Mouse (Mus musculus): ENCODE data around the gene Rnf34. TPM values are rescaled to one million over a fixed set of nuclear protein-coding genes. Genes with fewer than 3 reads are reported as not detected.

Rnf34 gene
- polyA plus RNA-seq, 1 experiment from 2014 or later = 35.8 TPM

- no peak for DNase-seq (ENCODE audit: low spot score)
Observed at GRCm38 (mm10) chr5:122872626-122873025, 22.8 kb downstream of the Rnf34 start.

DNA sequence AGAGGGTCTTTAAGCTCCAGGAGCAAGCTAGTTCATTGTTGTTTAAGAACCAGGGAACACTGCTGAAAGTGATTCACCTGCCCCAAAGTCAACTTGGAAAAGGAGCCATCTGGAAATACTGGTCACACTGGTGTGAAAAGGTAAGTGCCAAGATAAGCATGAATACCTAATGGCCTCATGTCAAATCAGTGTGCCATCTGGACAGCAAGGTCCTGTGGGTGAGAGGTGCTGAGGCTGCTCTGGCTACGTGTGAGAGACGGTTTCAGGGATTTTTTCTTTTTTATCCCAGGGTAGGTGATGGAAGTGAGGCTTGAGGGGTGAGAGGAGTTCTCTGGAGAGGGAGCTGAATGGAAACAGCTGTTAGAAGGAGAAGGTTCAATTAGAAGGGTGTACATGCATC, 23.7 kb downstream of the Rnf34 start:
- no peak for DNase-seq (ENCODE audit: low spot score)

DNA sequence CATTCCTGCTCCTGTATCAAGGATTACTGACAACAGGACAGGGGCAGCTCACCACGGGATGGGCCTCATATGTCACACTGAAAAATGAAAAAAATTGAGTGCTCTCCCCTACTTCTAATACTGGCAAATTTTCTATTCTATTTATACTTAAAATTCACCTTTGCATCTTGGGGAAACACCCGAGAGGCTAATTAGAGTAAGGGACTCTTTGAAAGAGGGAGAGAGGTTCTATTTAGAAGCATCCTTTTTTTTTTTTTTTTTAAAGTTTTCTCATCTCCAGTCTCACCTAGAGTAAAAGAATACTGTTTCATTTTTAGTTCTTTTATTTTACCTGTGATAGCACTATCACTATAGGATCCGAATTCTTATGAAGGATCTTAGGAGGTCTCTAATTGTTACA, 24.5 kb downstream of the Rnf34 start:
- DNase-seq (ENCODE audit: low spot score) = no peak

DNA sequence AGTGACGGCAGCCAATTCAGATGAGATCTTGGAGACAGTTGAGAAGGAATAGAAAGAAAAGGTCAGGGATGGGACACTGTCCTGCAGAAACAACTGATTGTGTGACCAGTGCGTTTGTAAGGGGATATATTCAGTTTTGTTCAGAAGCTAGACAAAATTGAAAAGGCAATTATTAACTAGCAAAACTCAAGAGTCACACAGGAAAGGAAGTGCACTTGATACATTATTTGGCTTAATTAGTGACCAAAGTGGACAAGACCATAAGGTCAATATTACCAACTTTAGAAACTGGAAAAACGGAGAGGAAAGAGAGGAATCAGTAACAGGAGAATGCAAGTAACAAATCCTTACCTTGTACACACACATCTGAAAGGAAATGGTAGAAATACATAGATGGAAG, 26.8 kb downstream of the Rnf34 start:
- no peak for DNase-seq (ENCODE audit: low spot score)

- DNase-seq (ENCODE audit: low spot score) = no peak
Observed at GRCm38 (mm10) chr5:122880241-122880980, 30.6 kb downstream of the Rnf34 start.

GRCm38 (mm10) chr5:122881313-122881712, 31.5 kb downstream of the Rnf34 start:
- DNase-seq (ENCODE audit: low spot score) = peak; percentile 61

- DNase-seq (ENCODE audit: low spot score) = no peak
Observed at GRCm38 (mm10) chr5:122882256-122883050, 32.6 kb downstream of the Rnf34 start.

- DNase-seq (ENCODE audit: low spot score) = no peak
Observed at GRCm38 (mm10) chr5:122883237-122883636, 33.4 kb downstream of the Rnf34 start.

- no peak for DNase-seq (ENCODE audit: low spot score)
Observed at GRCm38 (mm10) chr5:122883652-122884235, 33.9 kb downstream of the Rnf34 start.

DNA sequence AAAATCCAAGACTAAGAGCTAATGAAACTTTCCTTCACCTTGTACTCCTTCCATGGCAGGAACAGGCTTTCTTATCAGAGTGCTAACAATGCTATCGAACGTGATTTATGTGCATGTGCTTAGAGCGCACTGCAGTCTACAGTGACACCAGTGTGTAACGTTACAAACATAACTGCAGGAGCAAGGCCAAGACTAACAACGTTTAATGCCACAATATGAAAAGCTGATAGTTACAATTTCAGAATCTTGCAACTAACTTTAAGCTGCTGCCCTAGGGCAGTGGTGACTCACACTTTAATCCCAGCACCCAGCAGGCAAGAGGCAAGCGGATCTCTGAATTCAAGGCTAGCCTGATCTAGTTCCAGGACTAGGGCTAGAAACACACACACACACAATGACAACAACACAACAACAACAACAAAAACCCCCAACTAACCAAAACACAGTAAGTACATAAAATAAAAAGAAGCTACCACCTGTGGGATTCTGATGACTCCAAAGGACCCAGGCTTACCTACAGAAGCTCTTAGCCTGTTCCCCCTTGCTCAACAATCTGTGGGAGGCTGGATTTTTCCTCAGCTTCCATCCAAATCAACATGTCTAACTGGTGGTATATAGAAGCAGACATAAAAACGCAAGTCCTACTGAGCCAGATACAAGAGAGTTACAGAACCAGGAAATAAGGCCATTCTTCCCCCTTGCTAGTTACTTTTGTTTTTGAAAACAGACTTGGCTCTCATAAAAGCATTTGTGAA, 34.9 kb downstream of the Rnf34 start:
- DNase-seq (ENCODE audit: low spot score) = no peak

DNA sequence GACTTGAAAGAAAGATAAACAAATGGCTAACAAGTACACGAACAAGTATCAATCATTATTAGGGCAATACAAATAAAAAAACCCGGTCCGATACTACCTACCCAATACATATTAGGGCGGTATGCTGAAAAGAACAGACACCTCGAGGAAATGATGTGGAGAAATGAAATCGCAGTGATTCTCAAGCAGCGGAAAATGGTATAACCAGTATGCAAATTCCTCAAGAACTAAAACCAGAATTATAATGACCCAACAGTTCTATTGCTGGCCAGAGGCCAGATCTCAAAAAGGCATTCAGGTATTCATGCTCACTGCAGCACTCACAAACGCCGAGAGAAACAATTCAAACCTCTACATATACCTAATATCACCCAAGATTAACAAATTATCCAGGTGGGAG, 37.2 kb downstream of the Rnf34 start:
- DNase-seq (ENCODE audit: low spot score) = no peak

- DNase-seq (ENCODE audit: low spot score) = no peak
Observed at GRCm38 (mm10) chr5:122887926-122888611, 38.2 kb downstream of the Rnf34 start.

- DNase-seq (ENCODE audit: low spot score) = no peak
Observed at GRCm38 (mm10) chr5:122888612-122889214, 38.9 kb downstream of the Rnf34 start.

DNA sequence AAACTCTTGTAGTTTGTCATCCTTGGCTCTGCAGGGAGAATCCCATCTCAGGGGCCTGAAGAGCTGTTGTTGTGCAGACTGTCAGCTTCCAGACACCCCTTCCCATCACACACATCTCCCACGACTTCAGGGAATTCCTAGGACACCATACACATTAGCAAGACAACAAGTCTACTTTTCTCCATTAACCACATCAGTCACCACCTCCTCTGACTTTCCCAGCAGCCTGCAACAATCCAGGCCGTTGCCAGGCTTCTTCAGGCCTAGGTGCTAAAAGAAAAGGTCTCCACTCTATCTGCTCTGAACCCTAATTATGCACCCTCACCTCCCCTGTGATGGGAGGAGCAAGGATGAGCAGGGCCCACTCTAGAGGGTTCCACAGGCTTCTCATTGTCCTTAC, 40.5 kb downstream of the Rnf34 start:
- DNase-seq (ENCODE audit: low spot score) = no peak

DNA sequence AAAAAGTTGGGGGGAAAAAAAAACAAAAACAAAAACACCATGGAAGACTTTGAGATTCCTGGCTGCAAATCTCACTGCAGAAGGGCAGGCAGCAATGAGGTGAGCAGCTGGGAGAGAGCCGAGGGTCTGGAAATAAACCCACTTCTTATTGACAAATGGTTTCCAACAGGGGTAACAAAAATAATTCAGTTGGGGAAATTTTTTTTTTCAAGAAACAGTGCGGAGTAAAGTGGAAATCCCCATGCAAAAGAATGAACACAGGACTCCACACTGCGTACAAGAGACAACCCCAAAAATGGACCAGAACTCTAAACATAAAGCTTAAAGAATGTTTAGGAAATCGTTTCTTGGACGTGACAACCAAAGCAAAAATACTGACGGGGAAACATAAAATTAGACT, 43.4 kb downstream of the Rnf34 start:
- no peak for DNase-seq (ENCODE audit: low spot score)

GRCm38 (mm10) chr5:122894007-122894637, 44.3 kb downstream of the Rnf34 start:
- peak; percentile 71 for DNase-seq (ENCODE audit: low spot score)

DNA sequence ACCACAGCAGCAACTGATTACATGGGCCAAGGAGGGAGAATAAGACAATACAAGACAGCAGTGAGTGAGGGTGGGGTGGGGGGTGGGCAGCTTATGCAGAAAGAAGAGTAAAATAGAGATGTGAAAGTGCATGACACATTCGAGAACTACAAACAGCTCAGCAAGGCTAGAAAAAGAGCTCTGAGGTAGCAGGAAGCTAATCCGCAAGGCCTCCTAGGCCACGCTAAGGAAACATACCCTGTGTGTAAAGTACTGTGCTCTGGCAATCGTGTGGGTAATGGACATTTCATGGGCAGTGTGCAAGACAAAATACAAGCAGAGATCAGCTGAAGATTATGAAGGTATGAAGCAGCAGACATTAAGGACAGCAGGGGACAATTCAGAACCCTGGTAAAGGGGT, 45.0 kb downstream of the Rnf34 start:
- DNase-seq (ENCODE audit: low spot score) = no peak

DNA sequence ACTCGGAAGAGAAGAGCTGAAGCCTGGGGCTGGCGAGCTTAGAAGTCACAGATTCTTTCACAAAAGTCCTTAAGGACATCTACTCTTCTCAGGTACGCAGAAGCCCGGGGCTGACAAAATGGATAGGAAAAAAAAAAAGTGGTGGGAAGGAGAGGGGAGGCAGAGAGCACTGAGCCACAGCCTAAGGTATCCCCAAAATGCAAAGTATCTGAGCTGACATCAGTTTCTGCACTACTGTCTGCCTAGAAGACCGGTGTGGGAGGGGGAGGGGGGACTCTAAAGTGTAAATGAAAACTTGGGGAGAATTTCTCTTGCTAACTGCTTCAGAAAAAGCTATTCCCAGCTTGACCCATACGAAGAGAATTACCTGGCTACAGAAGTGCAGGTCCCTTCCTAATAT, 48.3 kb downstream of the Rnf34 start:
- no peak for DNase-seq (ENCODE audit: low spot score)

DNA sequence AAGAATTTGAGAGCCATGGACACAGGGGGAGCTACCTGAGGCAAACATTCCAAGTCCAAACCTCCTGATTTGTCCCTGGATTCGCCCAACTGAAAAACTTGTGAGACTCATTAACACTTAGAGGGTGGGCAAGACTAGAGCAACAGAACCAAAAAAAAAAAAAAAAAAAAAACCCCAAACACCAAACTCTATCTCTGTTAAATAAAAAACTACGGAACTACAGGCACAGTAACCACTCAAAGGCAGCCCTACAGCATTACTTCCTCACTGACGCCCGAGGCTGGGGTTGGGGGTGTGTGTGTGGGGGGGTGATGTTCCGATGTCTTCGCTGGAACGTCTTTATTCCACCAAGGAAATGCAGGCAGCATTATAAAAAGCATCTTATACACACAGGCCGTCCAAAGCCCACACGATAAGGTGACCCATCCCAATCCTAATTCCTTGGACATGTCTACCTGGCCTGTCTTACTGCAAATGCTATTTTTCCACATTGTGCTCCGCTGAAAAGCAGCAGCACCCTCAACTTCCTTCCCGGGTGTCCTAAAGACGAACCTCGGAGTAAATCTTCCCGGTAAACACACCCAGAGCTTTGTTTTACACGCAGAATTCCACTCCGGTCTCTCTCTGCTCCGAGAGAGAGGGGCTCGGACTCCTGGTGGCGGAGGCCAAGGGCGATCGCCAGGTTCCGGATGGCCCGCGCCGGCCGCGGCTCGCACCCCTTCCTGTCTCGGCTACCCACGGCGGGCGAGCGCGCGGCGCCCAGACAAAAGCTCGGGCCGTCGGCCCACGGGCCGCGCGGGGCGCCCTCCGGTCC, 49.3 kb downstream of the Rnf34 start:
- peak; percentile 44 for DNase-seq (ENCODE audit: low spot score)

Data from thymus, postnatal 0 days (tissue).